Mouse (Mus musculus): ENCODE measurements around the gene Rarg. TPM values are rescaled to one million over a fixed set of nuclear protein-coding genes. Genes with fewer than 3 reads are reported as not detected.
"Not testable (repeated sequence)": the region's sequence is repeated elsewhere in the genome, so short reads cannot be mapped to it uniquely, and the experiment has no call there.

The Rarg gene
- polyA plus RNA-seq, 1 experiment from 2014 or later: 8.9 TPM

DNA sequence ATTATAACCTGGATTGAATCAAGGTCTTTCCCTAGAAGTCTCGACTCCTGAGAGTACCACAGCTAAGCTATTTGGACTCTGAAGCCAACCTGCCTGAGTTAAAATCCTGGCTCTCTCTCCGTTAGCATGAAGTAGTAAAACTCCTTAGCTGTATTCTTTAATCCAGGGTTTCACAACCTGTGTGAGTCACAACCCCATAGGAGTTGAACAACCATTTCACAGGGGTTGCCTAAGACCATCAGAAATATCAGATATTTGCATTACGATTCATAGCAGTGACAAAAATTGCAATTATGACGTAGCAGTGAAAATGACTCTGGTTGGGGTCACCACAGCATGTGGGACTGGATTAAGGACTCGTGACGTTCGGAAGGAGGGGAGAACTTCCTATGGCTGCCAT, 24.6 kb downstream of the Rarg start:
- ATAC-seq (replicated peaks; ENCODE audit: extremely low read depth, insufficient read depth, low FRiP score): no peak
- H3K9me3 ChIP-seq (replicated peaks; ENCODE audit: control insufficient read depth, low read length): no peaks in the 10 kb centered on the region
- H3K27me3 ChIP-seq (ENCODE audit: control insufficient read depth, insufficient read depth, low read length): no peaks in the 10 kb centered on the region
- no peaks in the 10 kb centered on the region for H3K36me3 ChIP-seq (ENCODE audit: control insufficient read depth, insufficient read depth)
- H3K4me3 ChIP-seq (ENCODE audit: low read length): no peak overlapping the region
- WGBS: 81% methylated on average over 7 of the region's 7 CpGs
- H3K9ac ChIP-seq (ENCODE audit: low read length): no peak overlapping the region
- H3K4me1 ChIP-seq (ENCODE audit: control insufficient read depth, insufficient read depth, low read length): peaks cover 8% of the 10 kb centered on the region
- H3K27ac ChIP-seq (ENCODE audit: low read length): no peak overlapping the region
- no peak overlapping the region for H3K4me2 ChIP-seq (ENCODE audit: low read depth, low read length)

DNA sequence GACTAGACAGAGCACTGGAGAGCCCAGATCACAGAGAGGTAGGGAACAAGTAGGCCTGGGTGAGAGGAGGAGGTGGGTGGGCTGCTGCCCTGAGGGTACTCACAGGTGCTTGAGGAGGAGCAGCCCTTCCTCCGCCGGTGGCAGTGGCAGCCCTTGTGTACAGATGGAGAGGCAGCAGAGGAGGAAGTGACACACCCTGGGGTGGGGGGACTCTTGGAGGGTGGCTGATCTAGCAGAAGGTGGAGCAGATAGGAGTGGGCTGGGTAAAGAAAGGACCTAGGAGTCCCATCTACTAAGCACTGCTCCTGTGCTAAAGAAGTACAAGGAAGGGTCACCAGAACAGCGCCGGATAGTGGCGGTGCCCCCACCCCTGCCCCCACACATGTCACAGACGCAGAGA, 25.6 kb downstream of the Rarg start, which contains the start of gene Itgb7:
TSS of gene Itgb7 (minus strand) at position 197 of the 400 bp plus-strand sequence.
- no peak for ATAC-seq (replicated peaks; ENCODE audit: extremely low read depth, insufficient read depth, low FRiP score)
- Histone ChIP-seq H3K27ac (ENCODE audit: low read length) (no peak within 1 kb of the TSS), H3K4me2 (ENCODE audit: low read depth, low read length) (no peak within 1 kb of the TSS), H3K36me3 (ENCODE audit: control insufficient read depth, insufficient read depth) (no peaks in the 10 kb centered on the region), H3K27me3 (ENCODE audit: control insufficient read depth, insufficient read depth, low read length) (no peaks in the 10 kb centered on the region), H3K4me3 (ENCODE audit: low read length) (no peak within 1 kb of the TSS), H3K9ac (ENCODE audit: low read length) (no peak within 1 kb of the TSS), H3K4me1 (ENCODE audit: control insufficient read depth, insufficient read depth, low read length) (peaks cover 8% of the 10 kb centered on the region), H3K9me3 (replicated peaks; ENCODE audit: control insufficient read depth, low read length) (no peaks in the 10 kb centered on the region)
- WGBS: 30% methylated on average over 6 of the region's 6 CpGs

DNA sequence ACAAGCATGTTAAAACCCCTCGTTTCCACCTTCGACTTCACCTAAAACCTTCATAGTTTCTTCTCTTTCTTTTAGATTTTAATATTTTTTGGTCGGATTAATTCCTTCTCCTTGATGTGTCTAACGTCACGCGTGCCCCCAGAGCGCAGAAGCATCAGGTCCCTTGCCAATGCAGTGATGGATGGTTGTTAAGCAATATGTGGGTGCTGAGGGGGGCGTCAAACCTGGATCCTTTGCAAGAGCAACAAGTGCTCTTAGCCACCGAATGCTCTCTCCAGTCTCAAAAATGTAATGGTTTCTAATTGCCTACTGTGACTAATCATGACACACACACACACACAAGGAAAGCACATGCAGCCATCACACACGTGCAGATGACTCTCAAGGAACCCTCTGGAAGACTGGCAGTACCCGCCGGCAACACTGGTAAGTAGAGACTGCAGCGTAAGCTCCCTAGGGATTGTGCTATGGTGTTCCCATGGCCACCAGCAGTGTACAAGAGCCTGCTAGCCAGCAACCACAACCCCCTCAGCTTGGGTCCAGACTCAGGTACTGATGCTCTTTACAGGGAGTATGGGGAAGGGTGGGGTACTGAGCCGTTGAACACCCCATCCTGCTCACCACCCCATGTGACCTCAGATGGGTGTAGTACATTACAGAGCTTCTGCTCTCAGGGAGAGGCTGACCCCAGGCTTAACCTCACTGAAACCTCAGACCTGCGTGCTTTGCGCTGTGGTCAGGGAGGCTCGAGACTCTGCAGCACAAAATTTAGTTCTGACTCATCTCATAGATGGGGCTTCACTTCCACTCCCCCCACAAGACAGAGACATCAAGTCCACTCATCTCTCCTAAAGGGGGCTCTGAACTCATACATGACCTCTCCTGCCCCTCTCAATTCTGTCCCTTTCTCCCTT, 26.7 kb downstream of the Rarg start:
- H3K4me3 ChIP-seq (ENCODE audit: low read length): no peak overlapping the region
- 75% methylated on average over 17 of the region's 17 CpGs for WGBS
- H3K4me1 ChIP-seq (ENCODE audit: control insufficient read depth, insufficient read depth, low read length): peaks cover 7% of the 10 kb centered on the region
- H3K36me3 ChIP-seq (ENCODE audit: control insufficient read depth, insufficient read depth): no peaks in the 10 kb centered on the region
- no peak overlapping the region for H3K4me2 ChIP-seq (ENCODE audit: low read depth, low read length)
- H3K27ac ChIP-seq (ENCODE audit: low read length): no peak overlapping the region
- no peak for ATAC-seq (replicated peaks; ENCODE audit: extremely low read depth, insufficient read depth, low FRiP score)
- no peaks in the 10 kb centered on the region for H3K27me3 ChIP-seq (ENCODE audit: control insufficient read depth, insufficient read depth, low read length)
- no peak overlapping the region for H3K9ac ChIP-seq (ENCODE audit: low read length)
- no peaks in the 10 kb centered on the region for H3K9me3 ChIP-seq (replicated peaks; ENCODE audit: control insufficient read depth, low read length)

DNA sequence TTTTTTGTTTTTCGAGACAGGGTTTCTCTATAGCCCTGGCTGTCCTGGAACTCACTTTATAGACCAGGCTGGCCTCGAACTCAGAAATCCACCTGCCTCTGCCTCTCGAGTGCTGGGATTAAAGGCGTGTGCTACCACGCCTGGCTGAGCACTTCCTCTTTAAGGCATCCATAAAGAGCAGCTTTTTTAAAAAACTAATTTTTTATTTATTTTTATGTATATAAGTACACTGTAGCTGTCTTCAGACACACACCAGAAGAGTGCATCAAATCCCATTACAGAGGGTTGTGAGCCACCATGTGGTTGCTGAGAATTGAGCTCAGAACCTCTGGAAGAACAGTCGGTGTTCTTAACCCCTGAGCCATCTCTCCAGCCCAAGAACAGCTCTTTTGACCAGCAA, 31.7 kb downstream of the Rarg start:
- Histone ChIP-seq H3K4me1 (ENCODE audit: control insufficient read depth, insufficient read depth, low read length) (peaks cover 11% of the 10 kb centered on the region), H3K27me3 (ENCODE audit: control insufficient read depth, insufficient read depth, low read length) (peaks cover 13% of the 10 kb centered on the region)
- not testable (repeated sequence) for H3K9me3 ChIP-seq (replicated peaks; ENCODE audit: control insufficient read depth, low read length); H3K4me2 ChIP-seq (ENCODE audit: low read depth, low read length); H3K4me3 ChIP-seq (ENCODE audit: low read length); ATAC-seq (replicated peaks; ENCODE audit: extremely low read depth, insufficient read depth, low FRiP score); H3K27ac ChIP-seq (ENCODE audit: low read length); H3K36me3 ChIP-seq (ENCODE audit: control insufficient read depth, insufficient read depth); H3K9ac ChIP-seq (ENCODE audit: low read length)
- WGBS: 65% methylated on average over 6 of the region's 6 CpGs

DNA sequence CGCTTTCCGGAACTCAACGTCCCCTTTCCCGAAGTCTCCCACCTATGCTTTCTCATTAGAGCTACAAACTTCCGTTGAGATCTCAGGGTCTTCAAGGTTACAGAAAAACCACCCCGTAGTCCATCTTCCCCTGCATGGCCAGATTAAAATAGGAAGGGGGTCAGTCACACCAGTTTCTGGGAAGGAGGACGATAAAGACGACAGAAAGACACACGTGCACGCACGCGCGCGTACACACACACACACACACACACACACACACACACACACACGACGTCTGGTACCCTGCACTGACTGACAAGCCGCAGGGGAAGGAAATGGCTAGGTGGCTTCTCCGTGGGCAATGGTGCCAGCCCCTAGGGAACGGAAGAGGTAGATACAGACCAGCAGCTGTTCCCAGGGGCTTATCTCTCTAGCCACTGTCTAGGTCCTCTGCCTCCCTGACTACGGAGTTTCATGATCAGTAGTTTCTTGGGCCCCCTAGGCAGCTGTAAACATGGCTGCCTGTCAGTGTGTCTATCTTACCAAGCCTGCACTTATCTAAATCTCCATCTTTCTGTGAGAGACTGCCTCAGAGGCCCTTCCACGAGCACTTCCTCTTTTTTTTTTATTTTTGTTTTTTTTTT, 32.2 kb downstream of the Rarg start:
- Histone ChIP-seq H3K27ac (ENCODE audit: low read length) (no peak overlapping the region), H3K36me3 (ENCODE audit: control insufficient read depth, insufficient read depth) (no peaks in the 10 kb centered on the region), H3K4me2 (ENCODE audit: low read depth, low read length) (peak overlapping the region; percentile 93), H3K27me3 (ENCODE audit: control insufficient read depth, insufficient read depth, low read length) (peaks cover 13% of the 10 kb centered on the region), H3K9ac (ENCODE audit: low read length) (peak overlapping the region; percentile 68), H3K4me1 (ENCODE audit: control insufficient read depth, insufficient read depth, low read length) (peaks cover 11% of the 10 kb centered on the region), H3K9me3 (replicated peaks; ENCODE audit: control insufficient read depth, low read length) (no peaks in the 10 kb centered on the region), H3K4me3 (ENCODE audit: low read length) (peak overlapping the region; percentile 56)
- ATAC-seq (replicated peaks; ENCODE audit: extremely low read depth, insufficient read depth, low FRiP score): peak; percentile 39; the same call in 1 of the 2 replicates
- 14% methylated on average over 20 of the region's 21 CpGs for WGBS

DNA sequence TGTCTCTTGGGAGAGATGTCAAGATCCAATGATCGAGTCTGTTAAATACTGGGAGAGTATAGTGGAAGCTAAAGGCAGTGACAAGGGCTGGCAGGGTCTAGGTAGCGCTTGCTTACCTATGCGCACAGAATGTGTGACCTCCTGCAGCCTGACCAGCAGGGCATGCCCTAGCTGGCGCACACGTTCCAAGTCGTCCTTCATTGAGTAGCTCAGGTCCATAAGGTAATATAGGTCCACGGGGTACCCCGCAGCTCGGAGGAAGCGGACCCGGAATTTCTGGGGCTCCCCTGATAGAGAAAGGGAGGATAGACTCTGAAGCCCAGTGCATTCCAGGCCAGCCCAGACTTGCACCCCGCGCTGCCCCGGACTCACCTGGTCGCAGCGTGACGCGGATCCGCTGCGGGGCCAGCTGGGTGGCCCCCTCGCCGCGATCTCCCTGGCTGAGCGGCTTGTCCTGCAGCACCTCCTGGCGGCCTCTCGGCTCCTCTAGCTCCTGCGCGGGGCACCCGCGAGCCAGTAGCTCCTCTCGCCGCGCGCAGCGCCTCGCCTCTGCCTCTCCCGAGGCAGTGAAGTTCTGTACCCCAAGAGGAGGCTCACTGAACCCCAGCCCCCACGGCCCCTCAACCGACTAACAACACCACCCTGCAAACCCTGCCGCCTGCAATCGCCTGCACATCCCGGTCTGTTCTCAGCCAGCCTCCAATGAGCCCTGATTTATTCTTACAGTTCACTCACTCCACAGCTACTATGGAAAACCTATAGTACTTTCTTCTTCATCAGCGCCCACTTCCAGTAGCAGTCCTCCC, 32.9 kb downstream of the Rarg start:
- Histone ChIP-seq H3K4me2 (ENCODE audit: low read depth, low read length) (peak overlapping the region; percentile 93), H3K9me3 (replicated peaks; ENCODE audit: control insufficient read depth, low read length) (no peaks in the 10 kb centered on the region), H3K36me3 (ENCODE audit: control insufficient read depth, insufficient read depth) (no peaks in the 10 kb centered on the region), H3K9ac (ENCODE audit: low read length) (peak overlapping the region; percentile 68), H3K4me3 (ENCODE audit: low read length) (peak overlapping the region; percentile 56), H3K27ac (ENCODE audit: low read length) (no peak overlapping the region), H3K4me1 (ENCODE audit: control insufficient read depth, insufficient read depth, low read length) (peaks cover 11% of the 10 kb centered on the region), H3K27me3 (ENCODE audit: control insufficient read depth, insufficient read depth, low read length) (peaks cover 13% of the 10 kb centered on the region)
- peak; percentile 83 for ATAC-seq (replicated peaks; ENCODE audit: extremely low read depth, insufficient read depth, low FRiP score)
- 5% methylated on average over 43 of the region's 43 CpGs for whole genome bisulfite sequencing

DNA sequence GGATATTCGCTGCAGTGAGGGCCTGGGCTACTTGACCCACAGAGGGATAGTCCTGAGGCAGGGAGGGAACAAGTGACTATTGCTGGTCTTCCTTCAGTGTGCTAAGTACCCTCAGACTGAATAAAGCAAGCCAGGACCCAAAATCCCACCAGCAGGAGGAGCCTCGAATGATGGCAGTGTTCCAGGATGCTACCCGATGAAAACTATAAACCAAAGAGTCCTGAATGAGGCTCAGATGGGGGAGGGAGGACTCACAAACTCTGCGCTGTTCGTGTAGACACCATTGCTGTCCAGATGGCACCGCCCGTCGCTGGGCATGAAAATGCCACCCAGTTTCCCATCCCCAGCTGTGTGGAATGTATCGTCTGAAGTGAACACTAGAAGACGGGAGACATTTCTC, 34.9 kb downstream of the Rarg start:
- WGBS: 60% methylated on average over 10 of the region's 10 CpGs

DNA sequence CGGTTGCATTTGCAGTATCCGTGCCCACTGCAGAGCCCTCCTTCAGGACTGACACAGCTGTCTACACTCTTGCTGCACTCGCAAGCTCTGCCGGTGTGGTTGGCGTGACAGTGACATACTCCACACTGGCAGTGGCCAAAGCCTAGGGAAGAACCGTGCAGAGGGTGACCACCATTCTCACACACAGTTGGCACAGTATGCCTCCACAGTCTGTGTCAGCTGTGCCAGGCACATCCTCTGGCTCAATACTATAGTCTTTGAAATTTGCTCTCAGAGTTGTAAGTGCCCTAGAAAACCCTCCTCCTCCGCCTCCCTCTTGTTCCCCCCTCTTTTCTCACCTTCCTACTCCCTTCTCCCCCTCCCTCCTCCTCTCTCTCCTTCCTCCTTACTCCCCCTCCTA, 40.0 kb downstream of the Rarg start:
- Histone ChIP-seq H3K27ac (ENCODE audit: low read length) (no peak overlapping the region), H3K4me3 (ENCODE audit: low read length) (no peak overlapping the region), H3K27me3 (ENCODE audit: control insufficient read depth, insufficient read depth, low read length) (no peaks in the 10 kb centered on the region), H3K9ac (ENCODE audit: low read length) (no peak overlapping the region), H3K4me2 (ENCODE audit: low read depth, low read length) (no peak overlapping the region), H3K9me3 (replicated peaks; ENCODE audit: control insufficient read depth, low read length) (no peaks in the 10 kb centered on the region), H3K4me1 (ENCODE audit: control insufficient read depth, insufficient read depth, low read length) (no peaks in the 10 kb centered on the region), H3K36me3 (ENCODE audit: control insufficient read depth, insufficient read depth) (peaks cover 20% of the 10 kb centered on the region)
- 66% methylated on average over 7 of the region's 7 CpGs for WGBS
- ATAC-seq (replicated peaks; ENCODE audit: extremely low read depth, insufficient read depth, low FRiP score): no peak; the same call in 1 of the 2 replicates

More for the DNA sequence above, 34.9 kb downstream of the Rarg start:
- H3K9ac ChIP-seq (ENCODE audit: low read length): no peak overlapping the region
- ATAC-seq (replicated peaks; ENCODE audit: extremely low read depth, insufficient read depth, low FRiP score): no peak
- no peak overlapping the region for H3K4me3 ChIP-seq (ENCODE audit: low read length)
- H3K27me3 ChIP-seq (ENCODE audit: control insufficient read depth, insufficient read depth, low read length): peaks cover 13% of the 10 kb centered on the region
- H3K4me2 ChIP-seq (ENCODE audit: low read depth, low read length): no peak overlapping the region
- no peaks in the 10 kb centered on the region for H3K9me3 ChIP-seq (replicated peaks; ENCODE audit: control insufficient read depth, low read length)
- no peak overlapping the region for H3K27ac ChIP-seq (ENCODE audit: low read length)
- H3K4me1 ChIP-seq (ENCODE audit: control insufficient read depth, insufficient read depth, low read length): peaks cover 11% of the 10 kb centered on the region
- H3K36me3 ChIP-seq (ENCODE audit: control insufficient read depth, insufficient read depth): no peaks in the 10 kb centered on the region
